Mouse (Mus musculus) liver, postnatal 0 days (tissue): ENCODE data around the gene Trmt1. TPM values are rescaled to one million over a fixed set of nuclear protein-coding genes. Genes with fewer than 3 reads are reported as not detected.
A peak's percentile ranks its signal among the peaks of the same experiment; 100 is the strongest.

Source experiments
- ATAC-seq: fragments of 200-750 bp; cut with Nextera tagmentation; 2 replicates; pipeline ENCODE4 v1.8.0; 2017; ENCODE audit warnings: mild to moderate bottlenecking, moderate library complexity
- DNase-seq: peaks from one replicate; pipeline ENCODE4 v3.0.0-alpha.2; 2016
- H3K27ac ChIP-seq: fragments of 300-500 bp; sonication (generic); 2 replicates; pipeline ENCODE4 v1.5.1; 2014; ENCODE audit warnings: antibody characterized with exemption, moderate library complexity, mild to moderate bottlenecking, low read depth
- H3K27me3 ChIP-seq: fragments of 300-500 bp; sonication (generic); 2 replicates; pipeline ENCODE4 v1.6.1; 2014; ENCODE audit warnings: low read length, control low read depth, mixed read lengths; ENCODE audit not compliant: insufficient read depth
- H3K36me3 ChIP-seq: fragments of 300-500 bp; sonication (generic); replicated peaks from 2 replicates; pipeline ENCODE4 v1.6.1; 2014; ENCODE audit warnings: mild to moderate bottlenecking, control low read depth, low read length, moderate library complexity, mixed read lengths; ENCODE audit not compliant: insufficient read depth
- H3K4me1 ChIP-seq: fragments of 300-500 bp; sonication (generic); 2 replicates; pipeline ENCODE4 v1.6.1; 2014; ENCODE audit warnings: antibody characterized with exemption, mild to moderate bottlenecking, control low read depth; ENCODE audit not compliant: insufficient read depth
- H3K4me2 ChIP-seq: fragments of 300-500 bp; sonication (generic); 2 replicates; pipeline ENCODE4 v1.6.1; 2014; ENCODE audit warnings: low read depth, mild to moderate bottlenecking, low read length, moderate library complexity, mixed read lengths
- H3K4me3 ChIP-seq: fragments of 300-500 bp; sonication (generic); 2 replicates; pipeline ENCODE4 v1.5.1; 2014; ENCODE audit warnings: low read depth, low read length
- H3K9ac ChIP-seq: fragments of 300-500 bp; sonication (generic); replicated peaks from 2 replicates; pipeline ENCODE4 v1.6.1; 2014; ENCODE audit warnings: mild to moderate bottlenecking, moderate library complexity
- H3K9me3 ChIP-seq: fragments of 300-500 bp; sonication (generic); 2 replicates; pipeline ENCODE4 v1.6.1; 2016; ENCODE audit warnings: mild to moderate bottlenecking, control low read depth, low read length, mixed read lengths
- CTCF ChIP-seq: sonication (generic); IDR thresholded peaks from 2 replicates; pipeline ENCODE4 v1.5.1; 2016; ENCODE audit warnings: antibody characterized with exemption, low read depth
- EP300 ChIP-seq: IDR thresholded peaks from 2 replicates; pipeline ENCODE4 v1.6.1; 2016; ENCODE audit warnings: antibody characterized with exemption, low read depth, mild to moderate bottlenecking
- WGBS: fragments of 180-500 bp; shearing (Covaris S2); extraction: QIAGEN DNeasy Blood & Tissue Kit; methylation state at CpG from one replicate; pipeline ENCODE4 v1.1.7; 2014; ENCODE audit not compliant: insufficient replicate concordance; 5-methylcytosine and 5-hydroxymethylcytosine counted together
- polyA plus RNA-seq: library from polyadenylated mRNA; unstranded; fragments of >200 nt; fragmentation: Nextera tagmentation; extraction: Ambion mirVana; gene quantifications from 2 replicates; pipeline ENCODE4 v1.2.1, GENCODE M21; 2015

Trmt1 gene
- polyA plus RNA-seq, 1 experiment from 2014 or later = 21.3 TPM

GRCm38 (mm10) chr8:84657680-84658079 is 28.4 kb upstream of the Trmt1 start:
- Histone ChIP-seq H3K27me3 (no peaks in the 10 kb centered on the region), H3K4me1 (peaks cover 50% of the 10 kb centered on the region), H3K4me3 (no peak overlapping the region), H3K4me2 (no peak overlapping the region), H3K27ac (peak overlapping the region; percentile 67; the same call in 1 of the 2 replicates), H3K9ac (no peak overlapping the region), H3K9me3 (no peaks in the 10 kb centered on the region), H3K36me3 (no peaks in the 10 kb centered on the region)
- DNase-seq (no peak), ATAC-seq (no peak)
- no peak for TF ChIP-seq CTCF
- no peak for TF ChIP-seq EP300
- 61% methylated on average over 4 of the region's 4 CpGs for WGBS

GRCm38 (mm10) chr8:84658951-84659350 is 27.2 kb upstream of the Trmt1 start:
- Histone ChIP-seq H3K9me3 (no peaks in the 10 kb centered on the region), H3K27me3 (no peaks in the 10 kb centered on the region), H3K4me3 (no peak overlapping the region), H3K27ac (peak overlapping the region; percentile 99), H3K9ac (no peak overlapping the region), H3K4me1 (peaks cover 56% of the 10 kb centered on the region), H3K36me3 (no peaks in the 10 kb centered on the region), H3K4me2 (no peak overlapping the region)
- no peak for ATAC-seq
- 20% methylated on average over 1 of the region's 1 CpGs for WGBS
- no peak for DNase-seq
- TF ChIP-seq CTCF (no peak), EP300 (no peak)

- H3K4me2 ChIP-seq = peak overlapping the region; percentile 85
- H3K36me3 ChIP-seq = no peaks in the 10 kb centered on the region
- TF ChIP-seq CTCF (no peak), EP300 (peak; percentile 25; the same call in 1 of the 2 replicates)
- DNase-seq (peak; percentile 72), ATAC-seq (no peak)
- no peaks in the 10 kb centered on the region for H3K27me3 ChIP-seq
- whole genome bisulfite sequencing = 2% methylated on average over 32 of the region's 33 CpGs
- H3K4me3 ChIP-seq = peak overlapping the region; percentile 91
- peaks cover 56% of the 10 kb centered on the region for H3K4me1 ChIP-seq
- peak overlapping the region; percentile 99 for H3K27ac ChIP-seq
- no peaks in the 10 kb centered on the region for H3K9me3 ChIP-seq
- peak overlapping the region; percentile 95 for H3K9ac ChIP-seq
Measured at GRCm38 (mm10) chr8:84659936-84660818, 25.9 kb upstream of the Trmt1 start.

- peak overlapping the region; percentile 91 for H3K4me3 ChIP-seq
- no peak for TF ChIP-seq EP300
- no peak for TF ChIP-seq CTCF
- H3K9me3 ChIP-seq = no peaks in the 10 kb centered on the region
- H3K9ac ChIP-seq = peak overlapping the region; percentile 95
- peaks cover 55% of the 10 kb centered on the region for H3K4me1 ChIP-seq
- peak; percentile 27 for ATAC-seq
- no peaks in the 10 kb centered on the region for H3K27me3 ChIP-seq
- H3K4me2 ChIP-seq = peak overlapping the region; percentile 85
- WGBS = 1% methylated on average over 20 of the region's 20 CpGs
- peak overlapping the region; percentile 99 for H3K27ac ChIP-seq
- no peaks in the 10 kb centered on the region for H3K36me3 ChIP-seq
- peak; percentile 81 for DNase-seq
Measured at GRCm38 (mm10) chr8:84660819-84661457, 25.2 kb upstream of the Trmt1 start.

- Histone ChIP-seq H3K4me1 (peaks cover 55% of the 10 kb centered on the region), H3K9me3 (no peaks in the 10 kb centered on the region), H3K27ac (peak overlapping the region; percentile 99), H3K36me3 (no peaks in the 10 kb centered on the region), H3K4me3 (peak overlapping the region; percentile 91), H3K9ac (peak overlapping the region; percentile 95), H3K27me3 (no peaks in the 10 kb centered on the region), H3K4me2 (peak overlapping the region; percentile 85)
- TF ChIP-seq EP300 = no peak
- TF ChIP-seq CTCF = 0 out of 2 replicates have a peak, but pooled peaks have one; percentile 9
- WGBS = under 1% methylated on average over 24 of the region's 24 CpGs
- peak; percentile 71 for ATAC-seq
- DNase-seq = peak; percentile 92
Measured at GRCm38 (mm10) chr8:84661458-84661871, 24.6 kb upstream of the Trmt1 start.

GRCm38 (mm10) chr8:84661961-84662571 is 24.0 kb upstream of the Trmt1 start:
- peak overlapping the region; percentile 91 for H3K4me3 ChIP-seq
- TF ChIP-seq EP300 = no peak
- under 1% methylated on average over 58 of the region's 61 CpGs for WGBS
- peak; percentile 70 for DNase-seq
- H3K9me3 ChIP-seq = no peaks in the 10 kb centered on the region
- peak overlapping the region; percentile 85 for H3K4me2 ChIP-seq
- ATAC-seq = peak; percentile 2
- H3K36me3 ChIP-seq = no peaks in the 10 kb centered on the region
- peaks cover 49% of the 10 kb centered on the region for H3K4me1 ChIP-seq
- H3K27ac ChIP-seq = peak overlapping the region; percentile 99
- H3K27me3 ChIP-seq = no peaks in the 10 kb centered on the region
- peak overlapping the region; percentile 95 for H3K9ac ChIP-seq
